ENCODE assay signal across 11 mouse cellular contexts in the genomic region with DNA sequence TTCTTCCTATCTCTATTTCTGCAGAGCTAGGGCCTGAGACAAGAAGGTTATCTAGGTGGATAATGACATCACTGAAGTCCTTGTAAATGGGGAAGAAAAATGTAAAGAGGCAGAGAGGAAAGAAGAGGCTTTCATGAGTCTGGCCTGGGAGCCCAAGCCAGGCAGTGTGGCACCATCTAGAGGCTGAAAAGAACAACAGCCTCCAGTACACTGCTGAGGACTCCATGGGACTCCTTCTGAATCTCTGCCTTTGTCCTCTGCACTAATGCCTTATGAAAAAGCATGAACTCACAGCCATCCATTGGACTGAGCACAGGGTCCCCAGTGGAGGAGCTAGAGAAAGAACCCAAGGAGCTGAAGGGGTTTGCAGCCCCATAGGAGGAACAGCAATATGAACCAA. TPM values are rescaled to one million over a fixed set of nuclear protein-coding genes. Genes with fewer than 3 reads are reported as not detected.
DNase-seq lines count a peak whose midpoint lies in the region; ATAC-seq and TF ChIP-seq lines count a peak whose summit lies in the region.
"Not testable (repeated sequence)": the region's sequence is repeated elsewhere in the genome, so short reads cannot be mapped to it uniquely, and the experiment has no call there.
"Had no signal": no experiment of that assay in that cellular context is flagged by ENCODE, and none has a peak within 500 bp of the region (broad histone marks: within the 10 kb centered on the region; RNA-seq: fewer than 3 reads in every experiment).

No protein-coding gene starts in this region.

- H3K4me3 ChIP-seq in cerebellum, adult 2 months (replicated peaks; ENCODE audit: insufficient read depth, low read depth, low read length); intestine, embryonic 14.5 days (ENCODE audit: low read depth, low read length): not testable (repeated sequence)

- H3K4me1 ChIP-seq in cerebellum, adult 2 months (ENCODE audit: control insufficient read depth, insufficient read depth, low read length); intestine, embryonic 14.5 days (replicated peaks; ENCODE audit: control insufficient read depth, insufficient read depth, low read length): not testable (repeated sequence)

- H3K27me3 ChIP-seq in cerebellum, adult 2 months (ENCODE audit: control insufficient read depth, insufficient read depth, low read length); intestine, embryonic 14.5 days (replicated peaks; ENCODE audit: control insufficient read depth, insufficient read depth, low read length): not testable (repeated sequence)

- H3K9me3 ChIP-seq in intestine, embryonic 14.5 days (ENCODE audit: control insufficient read depth, low read length), result not testable (repeated sequence)

- intact Hi-C loops in left cerebral cortex, postnatal 14 days (cut with DNase I), result loop anchor here (5.0 kb wide), 1 partner anchor 247 kb away; no protein-coding TSS in a partner anchor

- H3K4me2 ChIP-seq in intestine, embryonic 14.5 days (ENCODE audit: low read length), result not testable (repeated sequence)

- not testable (repeated sequence) for H3K27ac ChIP-seq in cerebellum, adult 2 months (ENCODE audit: insufficient read depth, low read length); intestine, embryonic 14.5 days (ENCODE audit: low read depth)

- peak; percentile 49 for DNase-seq in MN1 (ENCODE audit: low spot score)
- DNase-seq in cerebellum, adult 2 months; intestine, embryonic 14.5 days (ENCODE audit: low spot score): not testable (repeated sequence)
- DNase-seq in frontal cortex, postnatal 36 days (ENCODE audit: low spot score in 2 of 2), result peak; percentile 5 to 16
- peak; percentile 19 to 45 for DNase-seq in left cerebral cortex, postnatal 14 days (ENCODE audit: low spot score in 2 of 2)
- DNase-seq in lung, postnatal 25 days (ENCODE audit: low spot score), result peak; percentile 21
- DNase-seq in thymus, postnatal 25 days, result peak; percentile 23

- H3K9ac ChIP-seq in intestine, embryonic 14.5 days (ENCODE audit: low read length), result not testable (repeated sequence)

- TF ChIP-seq CTCF in cerebellum, adult 2 months (IDR thresholded peaks at IDR 0.05; ENCODE audit: borderline replicate concordance, insufficient read depth, low read depth, low read length), result peak; percentile 23; the same call in 1 of the 2 replicates

- H3K36me3 ChIP-seq in intestine, embryonic 14.5 days (ENCODE audit: control insufficient read depth, insufficient read depth, low read length), result not testable (repeated sequence)

- TF ChIP-seq POLR2A in cerebellum, adult 2 months (IDR thresholded peaks at IDR 0.05; ENCODE audit: borderline replicate concordance, insufficient read depth, low read length), result not testable (repeated sequence)

- 0 out of 2 replicates have a peak, but pooled peaks have one; percentile 47 for ATAC-seq in intestine, embryonic 14.5 days (replicated peaks; ENCODE audit: low FRiP score, low TSS enrichment, low read depth)
- ATAC-seq in neutrophil, adult 5-6 weeks (ENCODE audit: extremely low read depth, insufficient number of reproducible peaks, low FRiP score, poor library complexity, severe bottlenecking), result peak; percentile 76

RNA-seq across cellular contexts. Expression of gene Tdpoz2, which starts 43.5 kb away (rescaled TPM):
- not detected in 2 replicates for polyA plus RNA-seq in cerebellum, adult 2 months (2012; rRNA removed)
- not detected in 2 replicates for polyA plus RNA-seq in intestine, embryonic 14.5 days (2014; fragmentation: Nextera tagmentation; extraction: Ambion mirVana)
- total RNA-seq in left cerebral cortex, postnatal 14 days (2021), result not detected
- total RNA-seq in neutrophil, adult 5-6 weeks (2017), result not detected in 2 replicates
- total RNA-seq: heart, adult 18-20 months had no signal
- polyA plus RNA-seq: large intestine, adult 2 months; lung, embryonic 15.5 days had no signal

RNA-seq across cellular contexts. Expression of gene S100a10, which starts 54.1 kb away (rescaled TPM):
- polyA plus RNA-seq in cerebellum, adult 2 months (2012; rRNA removed), result 60.1 and 60.6 TPM in 2 replicates
- 497 and 519 TPM in 2 replicates for polyA plus RNA-seq in intestine, embryonic 14.5 days (2014; fragmentation: Nextera tagmentation; extraction: Ambion mirVana)
- 10 to 100 TPM; 35.8 to 37.2 TPM for total RNA-seq in left cerebral cortex, postnatal 14 days (2021)
- total RNA-seq in neutrophil, adult 5-6 weeks (2017), result 406 and 416 TPM in 2 replicates

Comparison
In these comparisons a context has a peak if more than half of its experiments do, and no peak if none do; other contexts are left out.
1. RNA of gene S100a10, which starts 54.1 kb away (total RNA-seq): 406 to 416 TPM in neutrophil, adult 5-6 weeks; 35.8 to 37.2 TPM in left cerebral cortex, postnatal 14 days; every median in the first group is over 10 times any median in the second.